Mouse (Mus musculus) neural tube, embryonic 14.5 days (tissue): ENCODE measurements around the gene C2cd4a. TPM values are rescaled to one million over a fixed set of nuclear protein-coding genes. Genes with fewer than 3 reads are reported as not detected.

Source experiments
- ATAC-seq: fragments of 200-750 bp; cut with Nextera tagmentation; 2 replicates; pipeline ENCODE4 v1.8.0; 2017; ENCODE audit warnings: low read depth, mild to moderate bottlenecking, moderate TSS enrichment, moderate library complexity
- H3K27ac ChIP-seq: fragments of 300-500 bp; sonication (generic); 2 replicates; pipeline ENCODE4 v1.5.1; 2014; ENCODE audit warnings: low read depth, mild to moderate bottlenecking, control low read depth, low read length, moderate library complexity, mixed read lengths
- H3K27me3 ChIP-seq: fragments of 300-500 bp; sonication (generic); 2 replicates; pipeline ENCODE4 v1.6.1; 2014; ENCODE audit warnings: low read length; ENCODE audit not compliant: control insufficient read depth, insufficient read depth
- H3K36me3 ChIP-seq: fragments of 300-500 bp; sonication (generic); 2 replicates; pipeline ENCODE4 v1.6.1; 2014; ENCODE audit warnings: low read length, mixed read lengths; ENCODE audit not compliant: control insufficient read depth, insufficient read depth
- H3K4me1 ChIP-seq: fragments of 300-500 bp; sonication (generic); 2 replicates; pipeline ENCODE4 v1.6.1; 2014; ENCODE audit warnings: low read length; ENCODE audit not compliant: control insufficient read depth, insufficient read depth
- H3K4me2 ChIP-seq: fragments of 300-500 bp; sonication (generic); 2 replicates; pipeline ENCODE4 v1.6.1; 2014; ENCODE audit warnings: mild to moderate bottlenecking, low read depth, low read length, control low read depth
- H3K4me3 ChIP-seq: fragments of 300-500 bp; sonication (generic); 2 replicates; pipeline ENCODE4 v1.5.1; 2014; ENCODE audit warnings: low read depth, low read length, control low read depth, mixed read lengths
- H3K9ac ChIP-seq: fragments of 300-500 bp; sonication (generic); replicated peaks from 2 replicates; pipeline ENCODE4 v1.6.1; 2014; ENCODE audit warnings: low read depth, mild to moderate bottlenecking, control low read depth, low read length, mixed read lengths
- H3K9me3 ChIP-seq: fragments of 300-500 bp; sonication (generic); 2 replicates; pipeline ENCODE4 v1.6.1; 2016; ENCODE audit warnings: low read length; ENCODE audit not compliant: control insufficient read depth
- whole genome bisulfite sequencing: fragments of 180-500 bp; shearing (Covaris S2); extraction: QIAGEN DNeasy Blood & Tissue Kit; methylation state at CpG from one replicate; pipeline ENCODE4 v1.1.7; 2014; 5-methylcytosine and 5-hydroxymethylcytosine counted together
- polyA plus RNA-seq: library from polyadenylated mRNA; unstranded; fragments of >200 nt; fragmentation: Nextera tagmentation; extraction: Ambion mirVana; gene quantifications from 2 replicates; pipeline ENCODE4 v1.2.1, GENCODE M21; 2014

Gene C2cd4a
- polyA plus RNA-seq, 1 experiment from 2014 or later = 0.63 TPM

GRCm38 (mm10) chr9:67864011-67864410 lies 31.9 kb upstream of the C2cd4a start:
- Histone ChIP-seq H3K36me3 (no peaks in the 10 kb centered on the region), H3K9ac (no peak overlapping the region), H3K27ac (no peak overlapping the region), H3K4me1 (no peaks in the 10 kb centered on the region), H3K4me2 (no peak overlapping the region), H3K9me3 (no peaks in the 10 kb centered on the region), H3K27me3 (no peaks in the 10 kb centered on the region), H3K4me3 (no peak overlapping the region)
- 10% methylated on average over 4 of the region's 4 CpGs for WGBS
- ATAC-seq = no peak

- no peak overlapping the region for H3K4me3 ChIP-seq
- no peak overlapping the region for H3K27ac ChIP-seq
- no peaks in the 10 kb centered on the region for H3K27me3 ChIP-seq
- H3K4me2 ChIP-seq = no peak overlapping the region
- no peaks in the 10 kb centered on the region for H3K36me3 ChIP-seq
- ATAC-seq = no peak
- no peak overlapping the region for H3K9ac ChIP-seq
- 91% methylated on average over 5 of the region's 5 CpGs for WGBS
- no peaks in the 10 kb centered on the region for H3K9me3 ChIP-seq
- H3K4me1 ChIP-seq = no peaks in the 10 kb centered on the region
Observed at GRCm38 (mm10) chr9:67863332-67863731, 31.2 kb upstream of the C2cd4a start.

GRCm38 (mm10) chr9:67860273-67860672 lies 28.1 kb upstream of the C2cd4a start:
- ATAC-seq = no peak
- no peaks in the 10 kb centered on the region for H3K27me3 ChIP-seq
- no peak overlapping the region for H3K9ac ChIP-seq
- H3K9me3 ChIP-seq = no peaks in the 10 kb centered on the region
- H3K4me1 ChIP-seq = no peaks in the 10 kb centered on the region
- no peak overlapping the region for H3K4me2 ChIP-seq
- 84% methylated on average over 2 of the region's 2 CpGs for WGBS
- no peak overlapping the region for H3K27ac ChIP-seq
- H3K4me3 ChIP-seq = no peak overlapping the region
- H3K36me3 ChIP-seq = no peaks in the 10 kb centered on the region

GRCm38 (mm10) chr9:67851150-67851549 lies 19.0 kb upstream of the C2cd4a start:
- 80% methylated on average over 4 of the region's 4 CpGs for WGBS

GRCm38 (mm10) chr9:67849846-67850245 lies 17.7 kb upstream of the C2cd4a start:
- Histone ChIP-seq H3K4me1 (peaks cover 5% of the 10 kb centered on the region; the same call in 1 of the 2 replicates), H3K27me3 (no peaks in the 10 kb centered on the region), H3K9me3 (no peaks in the 10 kb centered on the region), H3K9ac (no peak overlapping the region), H3K27ac (no peak overlapping the region), H3K4me3 (no peak overlapping the region), H3K36me3 (peaks cover 2% of the 10 kb centered on the region; the same call in 1 of the 2 replicates), H3K4me2 (no peak overlapping the region)
- whole genome bisulfite sequencing = 97% methylated on average over 3 of the region's 3 CpGs
- no peak for ATAC-seq

More at GRCm38 (mm10) chr9:67851150-67851549, 19.0 kb upstream of the C2cd4a start:
- ATAC-seq = no peak
- no peak overlapping the region for H3K9ac ChIP-seq
- no peak overlapping the region for H3K4me3 ChIP-seq
- no peak overlapping the region for H3K4me2 ChIP-seq
- no peak overlapping the region for H3K27ac ChIP-seq
- H3K27me3 ChIP-seq = no peaks in the 10 kb centered on the region
- H3K4me1 ChIP-seq = peaks cover 5% of the 10 kb centered on the region; the same call in 1 of the 2 replicates
- H3K36me3 ChIP-seq = peaks cover 4% of the 10 kb centered on the region; the same call in 1 of the 2 replicates
- no peaks in the 10 kb centered on the region for H3K9me3 ChIP-seq

- H3K36me3 ChIP-seq = no peaks in the 10 kb centered on the region
- peaks cover 5% of the 10 kb centered on the region; the same call in 1 of the 2 replicates for H3K4me1 ChIP-seq
- H3K4me2 ChIP-seq = no peak overlapping the region
- H3K27ac ChIP-seq = no peak overlapping the region
- no peaks in the 10 kb centered on the region for H3K27me3 ChIP-seq
- no peak overlapping the region for H3K4me3 ChIP-seq
- no peak for ATAC-seq
- 89% methylated on average over 12 of the region's 12 CpGs for WGBS
- H3K9me3 ChIP-seq = no peaks in the 10 kb centered on the region
- no peak overlapping the region for H3K9ac ChIP-seq
Observed at GRCm38 (mm10) chr9:67849397-67849796, 17.3 kb upstream of the C2cd4a start.

GRCm38 (mm10) chr9:67847606-67848005 lies 15.5 kb upstream of the C2cd4a start:
- Histone ChIP-seq H3K27ac (no peak overlapping the region), H3K4me1 (peaks cover 5% of the 10 kb centered on the region; the same call in 1 of the 2 replicates), H3K4me3 (no peak overlapping the region), H3K36me3 (no peaks in the 10 kb centered on the region), H3K4me2 (no peak overlapping the region), H3K9me3 (no peaks in the 10 kb centered on the region), H3K27me3 (no peaks in the 10 kb centered on the region), H3K9ac (no peak overlapping the region)
- WGBS = 70% methylated on average over 3 of the region's 3 CpGs
- no peak for ATAC-seq

- no peaks in the 10 kb centered on the region for H3K9me3 ChIP-seq
- no peak overlapping the region for H3K4me3 ChIP-seq
- 95% methylated on average over 2 of the region's 2 CpGs for WGBS
- ATAC-seq = no peak
- no peak overlapping the region for H3K4me2 ChIP-seq
- peaks cover 7% of the 10 kb centered on the region for H3K4me1 ChIP-seq
- H3K9ac ChIP-seq = no peak overlapping the region
- no peaks in the 10 kb centered on the region for H3K27me3 ChIP-seq
- H3K36me3 ChIP-seq = no peaks in the 10 kb centered on the region
- H3K27ac ChIP-seq = no peak overlapping the region
Observed at GRCm38 (mm10) chr9:67846089-67846488, 14.0 kb upstream of the C2cd4a start.

GRCm38 (mm10) chr9:67845648-67846047 lies 13.5 kb upstream of the C2cd4a start:
- Histone ChIP-seq H3K4me3 (no peak overlapping the region), H3K9me3 (no peaks in the 10 kb centered on the region), H3K9ac (no peak overlapping the region), H3K4me2 (no peak overlapping the region), H3K4me1 (peaks cover 10% of the 10 kb centered on the region), H3K27me3 (no peaks in the 10 kb centered on the region), H3K27ac (no peak overlapping the region), H3K36me3 (no peaks in the 10 kb centered on the region)
- WGBS = 84% methylated on average over 5 of the region's 5 CpGs
- no peak for ATAC-seq
